Mouse (Mus musculus): ENCODE data around the gene Tbc1d12. TPM values are rescaled to one million over a fixed set of nuclear protein-coding genes. Genes with fewer than 3 reads are reported as not detected.

The Tbc1d12 gene
- polyA plus RNA-seq (2015; fragmentation: Nextera tagmentation; extraction: Ambion mirVana) = 5.7 TPM in 2 replicates

DNA sequence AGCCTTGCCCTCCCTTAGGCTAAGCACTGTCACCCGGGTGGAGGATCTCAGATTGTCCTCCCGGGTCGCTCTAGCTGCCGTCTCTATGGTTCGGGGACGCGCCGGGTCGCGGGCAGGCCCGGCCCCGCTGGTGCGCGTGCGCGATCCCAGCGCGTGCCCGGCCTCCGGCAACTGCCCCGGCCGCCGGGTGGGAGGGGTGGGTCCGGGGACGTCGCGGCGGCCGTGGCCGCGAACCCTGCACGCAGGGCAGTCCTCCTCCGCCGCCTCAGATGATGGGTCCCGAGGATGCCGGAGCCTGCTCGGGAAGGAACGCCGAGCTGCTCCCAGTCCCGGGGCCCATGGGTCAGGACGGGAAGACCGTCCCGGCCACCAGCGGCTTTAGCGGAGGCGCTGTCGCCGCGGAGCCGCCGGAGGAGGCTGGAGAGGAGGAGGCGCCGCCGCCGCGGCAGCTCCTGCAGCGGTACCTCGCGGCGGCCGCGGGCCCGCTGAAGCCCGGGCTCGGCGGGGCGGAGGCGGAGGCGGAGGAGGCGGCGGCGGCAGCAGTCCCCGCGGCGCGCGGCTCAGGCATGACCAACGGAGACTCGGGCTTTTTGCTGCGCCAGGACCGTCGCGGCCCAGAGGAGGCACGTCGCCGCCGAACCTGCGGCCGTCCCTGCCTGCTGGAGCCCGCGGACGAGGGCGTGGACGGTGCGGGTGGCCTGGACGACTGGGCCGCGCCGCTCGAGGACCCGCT is at the start of gene Tbc1d12:
Gene Tbc1d12, plus strand, starts transcription at position 142 of the 733 bp plus-strand sequence.
- H3K9me3 ChIP-seq (replicated peaks) = no peaks in the 10 kb centered on the region
- peak within 1 kb of the TSS; percentile 95 for H3K27ac ChIP-seq (replicated peaks)
- peaks cover 28% of the 10 kb centered on the region for H3K4me1 ChIP-seq
- no peaks in the 10 kb centered on the region for H3K27me3 ChIP-seq (replicated peaks)
- peak within 1 kb of the TSS; percentile 66 for H3K4me2 ChIP-seq
- H3K4me3 ChIP-seq (replicated peaks) = peak within 1 kb of the TSS; percentile 90
- H3K9ac ChIP-seq (replicated peaks) = peak within 1 kb of the TSS; percentile 92
- under 1% methylated on average over 90 of the region's 101 CpGs for WGBS
- ATAC-seq (ENCODE audit: low FRiP score) = peak; percentile 92
- no peaks in the 10 kb centered on the region for H3K36me3 ChIP-seq

DNA sequence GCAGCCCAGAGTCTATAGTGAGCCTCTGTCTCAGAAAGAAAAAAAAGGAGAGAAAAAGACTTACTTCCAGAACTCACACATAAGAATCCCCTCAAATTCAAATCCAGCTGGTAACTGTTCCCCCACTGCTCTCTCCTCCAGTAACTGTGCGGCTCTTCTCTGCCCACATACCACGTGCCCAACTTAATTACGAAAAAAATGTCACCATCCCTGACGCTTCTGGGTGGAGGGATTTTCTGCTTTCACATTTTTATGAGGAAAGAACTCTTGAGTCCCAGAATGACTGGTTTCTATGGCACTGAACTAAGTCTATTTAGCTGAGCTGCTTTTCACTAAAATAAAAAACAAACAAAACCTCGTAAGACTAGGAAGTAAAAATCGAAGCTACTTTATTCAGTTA is 48.6 kb upstream of the Tbc1d12 start:
- H3K4me3 ChIP-seq (replicated peaks) = no peak overlapping the region
- no peak overlapping the region for H3K9ac ChIP-seq (replicated peaks)
- no peak for ATAC-seq (ENCODE audit: low FRiP score)
- H3K27me3 ChIP-seq (replicated peaks) = no peaks in the 10 kb centered on the region
- H3K27ac ChIP-seq (replicated peaks) = no peak overlapping the region
- no peaks in the 10 kb centered on the region for H3K4me1 ChIP-seq
- H3K36me3 ChIP-seq = peaks cover 44% of the 10 kb centered on the region
- H3K4me2 ChIP-seq = no peak overlapping the region
- WGBS = 90% methylated on average over 6 of the region's 6 CpGs
- no peaks in the 10 kb centered on the region for H3K9me3 ChIP-seq (replicated peaks)

DNA sequence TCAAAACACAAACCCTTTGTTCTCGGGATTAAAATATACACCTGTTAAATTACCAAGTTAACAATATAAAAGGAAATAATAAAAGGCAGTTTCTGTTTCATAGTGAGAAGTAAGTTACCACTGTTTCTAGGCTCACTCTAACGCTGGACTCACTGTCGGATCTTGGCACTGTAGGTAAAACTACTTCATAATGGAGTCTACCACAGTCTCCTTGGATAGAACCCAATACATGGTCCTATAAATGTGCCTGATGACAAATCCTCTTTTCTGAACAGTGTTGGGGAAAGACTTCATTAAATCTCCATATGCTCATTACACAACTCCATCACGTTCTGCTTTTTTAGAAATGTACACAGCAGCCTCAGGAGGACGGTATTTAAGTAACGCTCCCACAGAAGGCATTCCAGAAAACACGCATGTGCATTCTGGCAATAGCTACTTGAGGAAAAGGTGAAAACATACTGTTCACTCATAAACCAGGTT is 42.8 kb upstream of the Tbc1d12 start:
- no peak for ATAC-seq (ENCODE audit: low FRiP score)
- Histone ChIP-seq H3K9ac (replicated peaks) (no peak overlapping the region), H3K27me3 (replicated peaks) (no peaks in the 10 kb centered on the region), H3K4me2 (no peak overlapping the region), H3K27ac (replicated peaks) (no peak overlapping the region), H3K4me1 (no peaks in the 10 kb centered on the region), H3K36me3 (peaks cover 84% of the 10 kb centered on the region), H3K4me3 (replicated peaks) (no peak overlapping the region), H3K9me3 (replicated peaks) (no peaks in the 10 kb centered on the region)
- WGBS = 92% methylated on average over 7 of the region's 7 CpGs

DNA sequence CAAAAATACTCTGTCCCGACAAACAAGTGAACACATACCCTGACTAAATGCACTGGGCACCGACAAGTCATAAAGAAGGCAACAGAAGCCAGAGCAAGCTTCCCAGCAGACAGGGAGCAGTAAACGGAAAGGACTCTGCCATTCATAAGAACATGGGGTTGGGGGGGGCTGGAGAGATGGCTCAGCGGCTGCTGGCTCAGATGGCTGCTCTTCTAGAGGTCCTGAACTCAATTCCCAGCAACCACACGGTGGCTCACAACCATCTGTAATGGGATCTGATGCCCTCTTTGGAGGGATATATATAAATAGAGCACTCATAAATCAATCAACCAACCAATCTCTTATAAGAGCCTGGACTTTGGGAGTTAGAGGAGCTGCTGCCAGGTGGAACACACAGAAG is 39.8 kb upstream of the Tbc1d12 start:
- Histone ChIP-seq H3K4me3 (replicated peaks) (no peak overlapping the region), H3K9me3 (replicated peaks) (no peaks in the 10 kb centered on the region), H3K27ac (replicated peaks) (no peak overlapping the region), H3K4me1 (no peaks in the 10 kb centered on the region), H3K36me3 (peaks cover 79% of the 10 kb centered on the region), H3K27me3 (replicated peaks) (no peaks in the 10 kb centered on the region), H3K4me2 (no peak overlapping the region), H3K9ac (replicated peaks) (no peak overlapping the region)
- 75% methylated on average over 5 of the region's 5 CpGs for WGBS
- no peak for ATAC-seq (ENCODE audit: low FRiP score)

DNA sequence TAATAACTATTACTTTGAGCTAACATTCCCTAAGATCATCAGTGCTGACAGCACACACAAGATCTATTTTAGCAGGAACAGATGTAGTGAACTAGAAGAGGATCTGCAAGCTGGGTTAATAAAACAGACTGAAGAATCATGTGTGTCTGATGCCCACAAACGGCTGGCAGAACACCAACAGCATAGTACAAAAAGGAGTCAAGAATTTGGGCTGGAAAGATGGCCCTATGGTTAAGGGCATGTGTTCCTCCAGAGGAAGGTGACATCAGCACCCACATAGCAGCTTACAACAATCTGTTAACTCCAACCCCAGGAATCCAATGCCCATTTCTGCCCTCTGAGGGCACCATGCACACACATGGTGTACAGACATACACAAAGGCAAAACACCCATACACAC is 38.1 kb upstream of the Tbc1d12 start:
- Histone ChIP-seq H3K4me3 (replicated peaks) (no peak overlapping the region), H3K27ac (replicated peaks) (no peak overlapping the region), H3K27me3 (replicated peaks) (no peaks in the 10 kb centered on the region), H3K9me3 (replicated peaks) (no peaks in the 10 kb centered on the region), H3K36me3 (peaks cover 78% of the 10 kb centered on the region), H3K4me1 (no peaks in the 10 kb centered on the region), H3K4me2 (no peak overlapping the region), H3K9ac (replicated peaks) (no peak overlapping the region)
- no peak for ATAC-seq (ENCODE audit: low FRiP score)
- 97% methylated on average over 1 of the region's 1 CpGs for WGBS

DNA sequence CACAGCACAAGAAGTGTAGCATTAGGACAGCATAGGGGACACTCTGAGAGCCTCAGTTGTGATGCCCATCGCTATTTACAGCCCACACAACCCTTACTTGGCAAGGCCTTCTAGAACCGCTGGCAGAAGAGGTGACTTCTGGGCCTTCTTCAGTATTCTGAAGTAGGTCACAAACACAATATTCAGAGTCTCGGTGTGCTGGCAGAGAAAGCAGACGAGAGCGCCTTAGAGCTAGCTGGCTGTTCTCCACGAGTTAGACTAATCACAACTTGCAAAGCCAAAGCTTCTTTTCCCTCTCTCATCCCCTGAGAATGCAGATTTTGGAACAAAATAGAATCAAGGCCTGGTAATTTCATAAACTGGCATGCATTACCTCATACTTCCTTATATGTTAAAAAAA is 37.6 kb upstream of the Tbc1d12 start:
- H3K9ac ChIP-seq (replicated peaks) = no peak overlapping the region
- H3K4me1 ChIP-seq = no peaks in the 10 kb centered on the region
- H3K9me3 ChIP-seq (replicated peaks) = no peaks in the 10 kb centered on the region
- WGBS = 87% methylated on average over 6 of the region's 6 CpGs
- H3K36me3 ChIP-seq = peaks cover 78% of the 10 kb centered on the region
- no peak overlapping the region for H3K4me3 ChIP-seq (replicated peaks)
- ATAC-seq (ENCODE audit: low FRiP score) = no peak
- no peaks in the 10 kb centered on the region for H3K27me3 ChIP-seq (replicated peaks)
- H3K4me2 ChIP-seq = no peak overlapping the region
- H3K27ac ChIP-seq (replicated peaks) = no peak overlapping the region

DNA sequence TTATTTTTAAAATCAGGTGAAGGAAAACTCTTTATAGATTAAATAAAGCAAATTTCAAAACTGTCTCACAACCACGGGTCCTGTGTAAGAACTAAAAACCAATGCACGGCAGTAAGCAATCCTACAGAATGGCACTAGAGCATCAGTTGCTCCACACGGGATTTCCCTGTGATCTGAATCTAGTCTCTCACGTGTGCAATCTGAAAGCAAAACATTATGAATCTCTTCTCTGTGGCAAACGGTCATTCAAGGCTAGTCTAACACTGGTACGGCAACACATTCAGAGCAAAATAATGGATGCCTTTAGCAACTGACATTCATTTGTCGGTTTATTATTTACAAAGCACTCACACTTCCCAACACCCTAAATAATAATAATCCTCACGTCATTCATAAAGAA is 18.2 kb upstream of the Tbc1d12 start:
- Histone ChIP-seq H3K4me1 (peaks cover 17% of the 10 kb centered on the region), H3K4me2 (peak overlapping the region; percentile 86), H3K27ac (replicated peaks) (no peak overlapping the region), H3K9ac (replicated peaks) (peak overlapping the region; percentile 77), H3K4me3 (replicated peaks) (peak overlapping the region; percentile 82), H3K36me3 (peaks cover 26% of the 10 kb centered on the region), H3K9me3 (replicated peaks) (no peaks in the 10 kb centered on the region), H3K27me3 (replicated peaks) (no peaks in the 10 kb centered on the region)
- no peak for ATAC-seq (ENCODE audit: low FRiP score)
- WGBS = 45% methylated on average over 8 of the region's 8 CpGs

DNA sequence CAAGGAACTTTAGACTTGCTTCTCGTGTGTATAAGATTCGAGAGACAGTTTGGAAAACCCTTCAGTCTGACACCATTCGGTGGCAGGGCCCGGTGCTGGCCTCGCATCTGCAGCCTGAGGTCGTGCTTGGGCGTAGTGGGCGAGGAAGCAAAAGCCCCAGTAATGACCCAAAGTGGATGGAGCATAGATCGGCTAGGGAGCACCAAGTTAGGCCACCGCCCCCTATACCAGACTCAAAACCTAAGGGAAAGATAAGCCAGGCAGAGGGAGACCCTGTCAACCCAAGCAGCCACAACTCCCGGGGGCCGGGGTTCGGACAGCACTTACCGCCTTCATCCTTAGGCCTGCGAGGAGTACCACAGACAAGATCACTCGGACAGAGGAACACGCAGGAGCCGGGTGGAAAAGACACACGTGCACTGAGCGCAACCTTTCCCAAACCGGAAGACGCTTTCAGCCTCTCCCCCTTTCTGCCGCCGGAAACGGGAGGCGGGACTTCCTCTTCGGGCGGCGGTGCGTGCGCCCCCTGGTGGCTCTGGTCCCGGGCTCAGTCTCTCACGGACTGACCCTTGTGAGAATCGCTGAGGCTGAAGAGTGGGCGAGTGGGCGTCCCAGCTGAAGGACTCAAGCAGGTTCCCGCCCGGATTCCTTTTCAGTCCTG is 17.5 kb upstream of the Tbc1d12 start, which contains the start of gene Noc3l:
Gene Noc3l, minus strand, starts transcription at position 472 of the 661 bp plus-strand sequence.
- WGBS = under 1% methylated on average over 38 of the region's 38 CpGs
- peak within 1 kb of the TSS; percentile 86 for H3K4me2 ChIP-seq
- H3K27me3 ChIP-seq (replicated peaks) = no peaks in the 10 kb centered on the region
- H3K4me1 ChIP-seq = peaks cover 17% of the 10 kb centered on the region
- peak within 1 kb of the TSS; percentile 82 for H3K4me3 ChIP-seq (replicated peaks)
- H3K9ac ChIP-seq (replicated peaks) = peak within 1 kb of the TSS; percentile 77
- ATAC-seq (ENCODE audit: low FRiP score) = peak; percentile 98
- peaks cover 23% of the 10 kb centered on the region for H3K36me3 ChIP-seq
- H3K9me3 ChIP-seq (replicated peaks) = no peaks in the 10 kb centered on the region
- peak within 1 kb of the TSS; percentile 76 for H3K27ac ChIP-seq (replicated peaks)

DNA sequence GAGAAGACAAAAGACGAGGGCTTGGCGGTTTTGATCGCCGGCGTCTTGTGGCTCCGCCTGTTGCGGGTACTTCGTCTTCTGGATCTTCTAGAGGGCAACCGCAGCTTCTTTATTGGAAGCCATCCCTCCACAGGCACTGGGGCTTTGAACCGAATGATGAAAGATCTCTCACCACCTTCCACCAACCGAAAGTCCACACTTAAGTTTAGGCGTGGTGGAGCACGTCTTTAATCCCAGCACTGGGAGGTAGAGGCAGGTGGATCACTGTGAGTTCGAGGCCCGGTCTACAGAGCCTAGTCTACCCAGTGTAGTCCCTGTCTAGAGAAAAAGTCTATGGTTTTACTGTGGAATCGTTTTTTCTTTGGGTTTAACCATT is 17.0 kb upstream of the Tbc1d12 start:
- H3K4me1 ChIP-seq = peaks cover 17% of the 10 kb centered on the region
- H3K4me3 ChIP-seq (replicated peaks) = peak overlapping the region; percentile 82
- H3K4me2 ChIP-seq = peak overlapping the region; percentile 86
- no peaks in the 10 kb centered on the region for H3K9me3 ChIP-seq (replicated peaks)
- no peaks in the 10 kb centered on the region for H3K27me3 ChIP-seq (replicated peaks)
- H3K27ac ChIP-seq (replicated peaks) = peak overlapping the region; percentile 76
- peak; percentile 79 for ATAC-seq (ENCODE audit: low FRiP score)
- H3K36me3 ChIP-seq = peaks cover 18% of the 10 kb centered on the region
- WGBS = 15% methylated on average over 16 of the region's 16 CpGs
- H3K9ac ChIP-seq (replicated peaks) = peak overlapping the region; percentile 77

DNA sequence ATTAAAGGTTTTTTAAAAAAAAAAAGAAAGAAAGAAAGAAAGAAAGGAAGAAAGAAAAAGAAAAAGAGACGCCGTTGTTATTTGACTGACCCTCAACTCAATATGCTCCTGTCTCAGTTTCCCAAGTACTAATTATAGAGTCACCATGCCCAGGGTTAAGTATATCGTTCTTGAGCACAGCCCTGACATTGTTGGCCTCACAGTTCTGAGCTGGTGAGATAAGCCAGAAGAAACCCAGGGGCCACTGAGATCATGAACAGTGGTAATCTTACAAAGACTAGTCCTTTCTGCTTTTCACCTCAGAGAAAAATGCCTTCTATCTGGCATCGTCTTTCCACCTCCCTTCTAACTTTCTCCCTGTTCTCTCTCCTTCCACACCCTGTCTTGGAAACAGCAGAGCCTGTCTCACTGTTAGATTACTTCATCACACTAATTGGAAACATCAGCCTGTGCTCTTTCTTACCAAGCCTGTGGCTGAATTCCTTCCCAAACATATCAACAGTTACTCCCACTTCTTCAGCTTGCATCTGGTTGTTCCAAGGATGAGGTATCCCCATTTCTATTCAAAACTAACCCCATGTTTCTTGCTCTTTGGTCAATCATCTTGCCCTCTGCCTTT is 16.1 kb upstream of the Tbc1d12 start:
- no peak for ATAC-seq (ENCODE audit: low FRiP score)
- peaks cover 9% of the 10 kb centered on the region for H3K36me3 ChIP-seq
- WGBS = 94% methylated on average over 4 of the region's 4 CpGs
- H3K4me3 ChIP-seq (replicated peaks) = no peak overlapping the region
- H3K4me1 ChIP-seq = peaks cover 17% of the 10 kb centered on the region
- H3K4me2 ChIP-seq = no peak overlapping the region
- H3K27me3 ChIP-seq (replicated peaks) = no peaks in the 10 kb centered on the region
- no peak overlapping the region for H3K9ac ChIP-seq (replicated peaks)
- H3K9me3 ChIP-seq (replicated peaks) = no peaks in the 10 kb centered on the region
- no peak overlapping the region for H3K27ac ChIP-seq (replicated peaks)

DNA sequence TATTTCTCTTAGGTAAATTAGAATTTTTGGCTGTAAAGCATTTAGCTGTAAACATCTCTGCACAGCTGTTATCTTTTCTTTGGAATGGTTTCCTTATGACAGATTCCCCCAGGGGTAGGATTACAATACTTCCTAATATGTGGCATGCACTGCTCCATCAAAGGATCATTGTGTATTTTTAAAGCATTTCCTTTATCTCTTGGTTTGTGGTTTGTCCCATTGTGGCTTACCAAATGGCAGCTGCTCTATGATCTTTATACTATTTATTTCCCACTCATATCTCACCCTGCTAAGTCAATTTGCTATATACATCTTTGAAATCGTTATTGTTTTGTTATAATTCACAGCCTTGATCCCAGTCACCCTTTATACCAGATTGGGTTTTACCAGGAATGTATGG is 3.2 kb upstream of the Tbc1d12 start:
- no peak overlapping the region for H3K27ac ChIP-seq (replicated peaks)
- no peaks in the 10 kb centered on the region for H3K36me3 ChIP-seq
- no peaks in the 10 kb centered on the region for H3K9me3 ChIP-seq (replicated peaks)
- no peak overlapping the region for H3K4me3 ChIP-seq (replicated peaks)
- H3K4me1 ChIP-seq = peaks cover 8% of the 10 kb centered on the region
- ATAC-seq (ENCODE audit: low FRiP score) = no peak
- WGBS = 72% methylated on average over 1 of the region's 1 CpGs
- no peak overlapping the region for H3K9ac ChIP-seq (replicated peaks)
- H3K27me3 ChIP-seq (replicated peaks) = no peaks in the 10 kb centered on the region
- H3K4me2 ChIP-seq = no peak overlapping the region

DNA sequence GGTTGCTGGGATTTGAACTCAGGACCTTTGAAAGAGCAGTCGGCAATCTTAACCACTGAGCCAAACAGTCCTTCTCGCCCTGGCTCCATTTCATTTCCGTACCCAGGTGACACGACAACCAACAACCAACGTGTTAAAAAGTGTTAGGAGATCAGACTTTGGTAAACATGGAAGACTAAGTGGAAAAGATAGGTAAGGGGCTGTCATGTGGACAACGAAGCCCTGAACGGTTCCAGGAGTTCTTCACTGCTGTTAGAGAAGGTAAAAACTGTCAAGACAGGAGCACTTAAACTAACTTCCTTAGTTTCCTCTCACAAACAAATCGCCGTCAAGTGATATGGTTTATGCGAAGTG is 318 bp upstream of the Tbc1d12 start:
- Histone ChIP-seq H3K9me3 (replicated peaks) (no peaks in the 10 kb centered on the region), H3K4me1 (peaks cover 27% of the 10 kb centered on the region), H3K9ac (replicated peaks) (peak overlapping the region; percentile 92), H3K4me3 (replicated peaks) (peak overlapping the region; percentile 90), H3K36me3 (no peaks in the 10 kb centered on the region), H3K27me3 (replicated peaks) (no peaks in the 10 kb centered on the region), H3K4me2 (peak overlapping the region; percentile 66), H3K27ac (replicated peaks) (peak overlapping the region; percentile 95)
- 25% methylated on average over 10 of the region's 10 CpGs for WGBS
- peak; percentile 20 for ATAC-seq (ENCODE audit: low FRiP score)

Data from neural tube, embryonic 15.5 days (tissue).